Mouse (Mus musculus) lung, embryonic 16.5 days (tissue): Measurements from ENCODE around the gene Cd300lb. TPM values are rescaled to one million over a fixed set of nuclear protein-coding genes. Genes with fewer than 3 reads are reported as not detected.
A peak's percentile ranks its signal among the peaks of the same experiment; 100 is the strongest.

ENCODE experiments used
- ATAC-seq: fragments of 200-750 bp; cut with Nextera tagmentation; 2 replicates; pipeline ENCODE4 v1.8.0; 2017; ENCODE audit warnings: low read depth, mild to moderate bottlenecking, moderate library complexity
- H3K27ac ChIP-seq: fragments of 300-500 bp; sonication (generic); 2 replicates; pipeline ENCODE4 v1.5.1; 2014; ENCODE audit warnings: mild to moderate bottlenecking, control low read depth, low read length
- H3K27me3 ChIP-seq: fragments of 300-500 bp; sonication (generic); 2 replicates; pipeline ENCODE4 v1.6.1; 2014; ENCODE audit warnings: low read depth, low read length, mixed read lengths; ENCODE audit not compliant: control insufficient read depth, insufficient read depth
- H3K36me3 ChIP-seq: fragments of 300-500 bp; sonication (generic); 2 replicates; pipeline ENCODE4 v1.6.1; 2014; ENCODE audit warnings: low read length; ENCODE audit not compliant: control insufficient read depth, insufficient read depth
- H3K4me1 ChIP-seq: fragments of 300-500 bp; sonication (generic); replicated peaks from 2 replicates; pipeline ENCODE4 v1.6.1; 2014; ENCODE audit warnings: low read length, mixed read lengths; ENCODE audit not compliant: control insufficient read depth, insufficient read depth
- H3K4me2 ChIP-seq: fragments of 300-500 bp; sonication (generic); 2 replicates; pipeline ENCODE4 v1.6.1; 2014; ENCODE audit warnings: low read depth, low read length, control low read depth
- H3K4me3 ChIP-seq: fragments of 300-500 bp; sonication (generic); 2 replicates; pipeline ENCODE4 v1.5.1; 2014; ENCODE audit warnings: mild to moderate bottlenecking, low read length, control low read depth
- H3K9ac ChIP-seq: fragments of 300-500 bp; sonication (generic); 2 replicates; pipeline ENCODE4 v1.6.1; 2014; ENCODE audit warnings: low read length, control low read depth
- H3K9me3 ChIP-seq: fragments of 300-500 bp; sonication (generic); 2 replicates; pipeline ENCODE4 v1.6.1; 2016; ENCODE audit warnings: low read length; ENCODE audit not compliant: control insufficient read depth
- WGBS: fragments of 180-500 bp; shearing (Covaris S2); extraction: QIAGEN DNeasy Blood & Tissue Kit; methylation state at CpG from one replicate; pipeline ENCODE4 v1.1.7; 2014; 5-methylcytosine and 5-hydroxymethylcytosine counted together
- polyA plus RNA-seq: library from polyadenylated mRNA; unstranded; fragments of >200 nt; fragmentation: Nextera tagmentation; extraction: Ambion mirVana; gene quantifications from 2 replicates; pipeline ENCODE4 v1.2.1, GENCODE M21; 2015

Gene Cd300lb
- polyA plus RNA-seq, 1 experiment from 2014 or later: 0.53 TPM

- 0 out of 2 replicates have a peak, but pooled peaks cover 2% of the 10 kb centered on the region for H3K36me3 ChIP-seq
- H3K4me1 ChIP-seq: no peaks in the 10 kb centered on the region; the same call in 1 of the 2 replicates
- H3K9me3 ChIP-seq: no peaks in the 10 kb centered on the region
- H3K27me3 ChIP-seq: no peaks in the 10 kb centered on the region
- no peak overlapping the region for H3K9ac ChIP-seq
- no peak overlapping the region for H3K27ac ChIP-seq
- no peak overlapping the region for H3K4me3 ChIP-seq
- 32% methylated on average over 2 of the region's 2 CpGs for WGBS
- H3K4me2 ChIP-seq: no peak overlapping the region
- ATAC-seq: no peak
Observed at GRCm38 (mm10) chr11:114876621-114877020, 57.6 kb downstream of the Cd300lb start.

- 46% methylated on average over 7 of the region's 7 CpGs for WGBS
- ATAC-seq: no peak
- Histone ChIP-seq H3K4me3 (no peak overlapping the region), H3K4me2 (no peak overlapping the region), H3K9ac (no peak overlapping the region), H3K27ac (no peak overlapping the region), H3K27me3 (no peaks in the 10 kb centered on the region), H3K36me3 (peaks cover 4% of the 10 kb centered on the region; the same call in 1 of the 2 replicates), H3K9me3 (no peaks in the 10 kb centered on the region), H3K4me1 (no peaks in the 10 kb centered on the region; the same call in 1 of the 2 replicates)
Observed at GRCm38 (mm10) chr11:114876176-114876575, 58.0 kb downstream of the Cd300lb start.

- 20% methylated on average over 9 of the region's 9 CpGs for WGBS
- no peak for ATAC-seq
- H3K4me1 ChIP-seq: no peaks in the 10 kb centered on the region; the same call in 1 of the 2 replicates
- no peak overlapping the region for H3K9ac ChIP-seq
- peaks cover 10% of the 10 kb centered on the region; the same call in 1 of the 2 replicates for H3K36me3 ChIP-seq
- H3K4me2 ChIP-seq: no peak overlapping the region
- H3K27ac ChIP-seq: no peak overlapping the region
- H3K4me3 ChIP-seq: no peak overlapping the region
- H3K9me3 ChIP-seq: no peaks in the 10 kb centered on the region
- H3K27me3 ChIP-seq: no peaks in the 10 kb centered on the region
Observed at GRCm38 (mm10) chr11:114875301-114875801, 58.8 kb downstream of the Cd300lb start.

- H3K9me3 ChIP-seq: no peaks in the 10 kb centered on the region
- no peak overlapping the region for H3K9ac ChIP-seq
- ATAC-seq: no peak
- H3K27me3 ChIP-seq: no peaks in the 10 kb centered on the region
- peaks cover 10% of the 10 kb centered on the region; the same call in 1 of the 2 replicates for H3K36me3 ChIP-seq
- no peak overlapping the region for H3K4me3 ChIP-seq
- 49% methylated on average over 9 of the region's 9 CpGs for WGBS
- H3K4me2 ChIP-seq: no peak overlapping the region
- no peak overlapping the region for H3K27ac ChIP-seq
- no peaks in the 10 kb centered on the region; the same call in 1 of the 2 replicates for H3K4me1 ChIP-seq
Observed at GRCm38 (mm10) chr11:114874226-114875145, 59.7 kb downstream of the Cd300lb start.

GRCm38 (mm10) chr11:114873022-114873817, 61.0 kb downstream of the Cd300lb start:
- Histone ChIP-seq H3K27ac (peak overlapping the region; percentile 29; the same call in 1 of the 2 replicates), H3K36me3 (peaks cover 10% of the 10 kb centered on the region; the same call in 1 of the 2 replicates), H3K9me3 (no peaks in the 10 kb centered on the region), H3K4me3 (no peak overlapping the region), H3K9ac (no peak overlapping the region), H3K27me3 (no peaks in the 10 kb centered on the region), H3K4me1 (no peaks in the 10 kb centered on the region; the same call in 1 of the 2 replicates), H3K4me2 (no peak overlapping the region)
- ATAC-seq: no peak
- WGBS: 23% methylated on average over 6 of the region's 6 CpGs

Other genes starting within 250 kb of the Cd300lb start
- 7.1 and 8.5 TPM in 2 replicates for gene Dnaic2, start 207.0 kb downstream of the Cd300lb start, polyA plus RNA-seq
- 0.46 and 0.72 TPM in 2 replicates for gene Kif19a, start 169.0 kb downstream of the Cd300lb start, polyA plus RNA-seq
- 0.23 and 0.34 TPM in 2 replicates for gene Btbd17, start 138.4 kb downstream of the Cd300lb start, polyA plus RNA-seq
- gene Gpr142, start 135.5 kb downstream of the Cd300lb start, polyA plus RNA-seq: not detected in 2 replicates
- gene Gprc5c, start 83.2 kb downstream of the Cd300lb start, polyA plus RNA-seq: 30.7 and 33.2 TPM in 2 replicates
- gene Cd300a, start 44.3 kb downstream of the Cd300lb start, polyA plus RNA-seq: 1.4 and 1.7 TPM in 2 replicates
- not detected in 2 replicates for gene Cd300c, start 34.8 kb upstream of the Cd300lb start, polyA plus RNA-seq
- gene Cd300ld, start 55.5 kb upstream of the Cd300lb start, polyA plus RNA-seq: 0.25 and 0.34 TPM in 2 replicates
- 2.5 and 2.6 TPM in 2 replicates for gene Cd300c2, start 67.5 kb upstream of the Cd300lb start, polyA plus RNA-seq
- gene Cd300ld2, start 81.8 kb upstream of the Cd300lb start, polyA plus RNA-seq: not detected in 2 replicates
- gene Cd300ld4, start 92.6 kb upstream of the Cd300lb start, polyA plus RNA-seq: not detected in 2 replicates
- gene Cd300ld5, start 103.4 kb upstream of the Cd300lb start, polyA plus RNA-seq: not detected in 2 replicates
- not detected in 2 replicates for gene Cd300ld3, start 114.0 kb upstream of the Cd300lb start, polyA plus RNA-seq
- gene Cd300e, start 127.8 kb upstream of the Cd300lb start, polyA plus RNA-seq: 0.06 TPM in 1 of 2 replicates, not detected in the other
- 1.1 and 1.5 TPM in 2 replicates for gene Rab37, start 157.0 kb upstream of the Cd300lb start, polyA plus RNA-seq
- 2.8 and 3.1 TPM in 2 replicates for gene Cd300lf, start 199.6 kb upstream of the Cd300lb start, polyA plus RNA-seq
- gene Slc9a3r1, start 229.0 kb upstream of the Cd300lb start, polyA plus RNA-seq: 63.2 and 68.7 TPM in 2 replicates